Mouse (Mus musculus): Measurements from ENCODE around the gene D930020B18Rik.

GRCm38 (mm10) chr10:121732542-121732941 lies 91.2 kb downstream of the D930020B18Rik start:
- TF ChIP-seq CTCF (IDR thresholded peaks at IDR 0.05; ENCODE audit: low read depth) (no peak), EP300 (optimal IDR thresholded peaks at IDR 0.05) (no peak)

All from stomach, postnatal 0 days (tissue).